Mouse (Mus musculus) lung, postnatal 10 days (tissue): Measurements from ENCODE around the gene Adamts12.
A peak's percentile ranks its signal among the peaks of the same experiment; 100 is the strongest.

ENCODE experiments used
- DNase-seq: peaks from one replicate; pipeline ENCODE4 v3.0.0; 2021

The Adamts12 gene

DNA sequence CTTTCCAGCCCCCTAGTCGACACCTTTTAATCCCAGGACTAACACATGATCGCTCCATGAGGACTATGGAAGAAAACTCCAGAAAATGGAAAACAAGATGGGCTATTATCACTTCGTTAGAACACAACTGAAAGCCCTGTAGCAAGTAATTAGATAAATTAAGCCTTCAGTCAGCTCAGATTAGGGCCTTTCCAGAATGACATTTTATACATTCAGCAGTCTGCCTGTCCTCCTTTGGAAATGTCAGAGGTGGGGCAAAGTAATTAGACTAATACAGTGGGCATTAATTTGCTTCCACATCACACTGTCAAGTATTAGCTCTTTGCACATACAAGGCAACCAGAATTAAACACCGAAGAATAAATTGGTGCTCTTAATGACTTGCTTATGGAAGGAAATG is 233.4 kb downstream of the Adamts12 start:
- no peak for DNase-seq

DNA sequence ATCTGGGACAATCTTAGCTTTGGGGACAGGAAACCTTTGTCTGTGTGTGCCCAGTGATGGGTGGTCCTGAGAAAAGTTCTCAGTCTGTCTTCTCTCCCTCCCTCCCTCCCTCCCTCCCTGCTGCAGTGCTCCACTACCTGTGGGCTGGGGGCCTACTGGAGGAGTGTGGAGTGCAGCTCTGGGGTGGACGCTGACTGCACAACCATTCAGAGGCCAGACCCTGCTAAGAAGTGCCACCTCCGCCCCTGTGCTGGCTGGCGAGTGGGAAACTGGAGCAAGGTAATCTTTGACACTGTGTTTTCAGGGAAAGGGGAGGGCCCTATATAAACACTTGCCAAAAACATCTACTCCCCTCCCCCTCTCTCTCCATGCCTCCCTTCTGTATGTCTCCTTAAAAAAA is 252.5 kb downstream of the Adamts12 start:
- no peak for DNase-seq

DNA sequence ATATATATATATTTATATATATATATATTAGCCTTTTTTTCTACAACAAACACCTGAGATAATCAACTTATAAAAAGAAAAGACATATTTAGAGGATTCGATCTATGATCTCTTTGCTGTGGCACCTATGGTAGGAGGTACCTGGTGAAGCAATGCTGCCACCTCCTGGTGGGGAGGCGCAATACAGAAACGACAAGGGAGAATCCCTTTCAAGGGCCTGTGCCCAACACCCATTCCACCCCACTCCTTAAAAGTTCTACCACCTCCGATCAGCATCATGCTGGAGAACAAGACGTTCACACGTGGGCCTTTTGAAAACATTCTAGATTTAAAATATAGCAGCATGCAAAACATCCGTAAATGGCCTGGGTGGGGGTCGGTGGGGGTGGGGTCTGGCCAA is 255.9 kb downstream of the Adamts12 start:
- peak; percentile 65 for DNase-seq

DNA sequence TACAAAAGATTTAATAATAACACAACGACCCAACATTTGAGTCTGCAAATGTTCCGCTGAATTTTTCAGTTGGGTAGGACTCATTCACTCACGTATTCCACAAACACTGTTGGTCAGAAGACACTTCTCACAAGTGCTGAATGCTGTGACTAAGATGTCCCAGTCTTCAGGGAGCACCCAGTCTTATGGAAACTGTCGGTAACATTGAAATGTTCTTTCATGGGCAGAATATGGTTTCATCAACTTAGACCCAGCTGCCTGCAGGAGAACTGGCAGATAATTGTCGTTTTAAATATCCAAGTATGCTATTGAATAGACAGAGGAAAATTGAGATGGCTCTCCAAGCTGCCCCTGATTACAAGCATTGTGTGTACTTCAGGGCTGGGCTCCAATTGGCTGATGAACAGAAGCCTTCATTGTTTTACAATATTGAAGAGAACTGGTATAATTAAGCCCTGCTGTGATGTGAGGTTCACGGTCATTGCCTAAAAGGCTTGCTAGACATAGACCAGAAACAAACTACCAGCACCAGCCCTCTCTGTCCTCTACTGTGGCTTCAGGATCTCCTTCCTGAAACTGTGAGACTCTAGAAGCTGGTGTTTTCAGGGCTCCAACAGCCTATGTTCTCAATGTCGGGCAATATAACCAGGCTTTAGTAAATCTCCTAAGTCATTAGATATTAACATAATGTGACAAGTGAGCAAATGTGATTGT is 275.0 kb downstream of the Adamts12 start:
- DNase-seq, result no peak

DNA sequence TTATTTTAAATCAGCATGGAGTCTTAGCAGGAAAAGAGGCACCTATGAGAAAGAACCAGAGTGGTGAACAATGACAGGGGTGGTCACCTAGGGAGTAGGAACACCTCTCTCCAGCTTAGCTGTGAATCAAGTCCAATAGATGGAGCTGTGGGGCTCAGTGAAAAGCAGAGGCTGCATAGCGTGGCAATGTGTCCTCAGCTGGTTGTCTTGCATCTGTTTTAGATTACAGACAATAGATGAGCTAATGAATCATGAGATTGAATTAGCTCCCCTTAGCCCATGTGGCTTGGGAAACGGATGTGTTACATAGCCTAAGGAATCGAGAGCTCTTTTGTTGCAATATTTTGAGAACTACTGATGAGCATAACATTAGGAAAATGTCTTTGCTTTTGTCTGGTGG is 291.3 kb downstream of the Adamts12 start:
- DNase-seq, result no peak

DNA sequence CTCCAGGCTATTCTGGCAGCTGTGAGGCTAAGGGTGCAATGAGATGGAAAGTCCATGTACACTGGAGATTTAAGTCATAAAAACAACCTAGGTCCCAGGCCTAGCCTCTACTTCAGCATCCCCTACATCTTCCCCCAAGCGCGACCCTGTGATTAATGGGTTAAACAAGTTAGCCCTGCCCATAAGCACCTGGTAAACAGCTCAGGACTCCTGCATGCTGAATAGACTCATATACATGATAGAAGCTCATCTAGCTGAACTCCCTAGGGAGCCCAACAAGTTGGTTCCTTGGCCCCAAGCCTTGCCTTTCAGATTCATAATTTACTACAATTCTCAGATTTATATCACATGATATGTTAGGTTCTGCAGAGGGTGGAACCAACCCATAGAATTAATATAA is 292.9 kb downstream of the Adamts12 start:
- no peak for DNase-seq

DNA sequence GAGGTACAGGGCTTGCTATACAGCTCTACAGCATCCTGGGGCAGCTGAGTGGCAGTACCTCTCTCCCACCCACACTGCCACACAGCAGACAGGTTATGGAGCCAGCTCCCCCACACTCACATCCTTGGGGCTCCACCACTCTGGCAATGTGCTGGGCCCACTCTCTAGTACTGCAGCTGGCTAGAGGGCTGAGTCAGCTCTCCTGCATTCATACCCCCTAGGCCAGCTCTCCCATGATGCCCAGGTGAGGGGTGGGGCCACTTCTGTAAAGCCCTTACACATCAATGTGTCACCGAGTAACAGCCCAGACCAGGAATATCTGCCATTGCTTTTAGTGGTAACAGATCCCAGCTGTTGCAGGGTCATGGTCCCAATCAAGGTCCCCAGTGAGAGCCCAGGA is 296.3 kb downstream of the Adamts12 start:
- no peak for DNase-seq

DNA sequence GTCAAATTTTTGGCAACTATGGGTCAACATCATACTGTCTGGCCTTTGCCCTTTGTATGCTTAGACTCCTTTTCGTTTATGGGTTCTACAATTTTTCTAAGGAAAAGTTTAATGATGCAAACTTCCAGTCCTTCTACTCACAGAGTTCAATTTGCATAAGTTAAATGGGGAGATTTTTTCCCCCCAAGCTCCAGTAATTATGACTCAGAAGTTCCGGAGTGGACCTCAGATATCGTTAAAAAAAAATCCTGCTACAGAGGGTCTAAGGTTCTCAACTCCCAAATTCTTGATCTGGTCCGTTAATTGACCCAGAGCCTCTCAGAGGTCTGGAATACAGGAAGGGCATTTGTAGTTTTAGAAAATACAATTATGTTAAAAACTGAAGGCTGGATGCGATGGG is 297.2 kb downstream of the Adamts12 start:
- no peak for DNase-seq

DNA sequence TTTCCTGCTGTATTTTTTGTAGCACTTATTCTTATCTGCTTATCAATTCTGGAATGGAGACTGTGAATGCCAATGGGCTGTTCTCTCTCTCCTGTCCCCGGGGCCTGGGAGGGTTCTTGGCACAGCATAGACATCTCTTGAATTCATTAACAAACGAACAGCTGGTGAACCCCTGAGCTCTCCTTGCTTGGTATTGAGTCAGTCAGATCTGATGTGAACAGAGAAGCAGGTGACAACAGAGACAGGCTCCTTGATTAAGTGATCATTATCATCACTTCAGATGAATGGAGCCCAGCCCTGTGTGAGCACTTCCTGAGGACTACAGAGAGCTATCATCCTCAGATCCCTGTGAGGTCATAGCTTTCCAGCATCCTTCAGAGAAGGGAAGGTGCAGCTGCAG is 299.5 kb downstream of the Adamts12 start:
- DNase-seq, result no peak

DNA sequence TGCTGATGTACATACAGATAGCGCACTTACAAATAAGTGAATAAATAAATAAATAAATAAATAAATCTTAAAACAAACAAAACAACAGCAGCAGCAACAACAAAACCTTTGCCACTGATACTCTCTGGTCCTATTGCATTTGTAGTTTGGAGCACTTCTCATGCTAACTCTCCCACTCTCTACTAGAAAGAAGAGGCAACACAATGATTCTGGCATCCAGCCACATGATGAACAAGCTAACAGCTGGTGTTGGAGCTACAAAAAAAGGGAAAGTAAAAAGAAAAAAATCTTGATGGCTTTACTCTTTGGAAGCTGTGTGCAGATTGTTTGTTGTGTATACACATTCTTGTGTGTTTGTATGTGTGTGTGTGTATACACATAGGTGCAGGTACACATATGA is 300.2 kb downstream of the Adamts12 start:
- peak; percentile 38 for DNase-seq

DNA sequence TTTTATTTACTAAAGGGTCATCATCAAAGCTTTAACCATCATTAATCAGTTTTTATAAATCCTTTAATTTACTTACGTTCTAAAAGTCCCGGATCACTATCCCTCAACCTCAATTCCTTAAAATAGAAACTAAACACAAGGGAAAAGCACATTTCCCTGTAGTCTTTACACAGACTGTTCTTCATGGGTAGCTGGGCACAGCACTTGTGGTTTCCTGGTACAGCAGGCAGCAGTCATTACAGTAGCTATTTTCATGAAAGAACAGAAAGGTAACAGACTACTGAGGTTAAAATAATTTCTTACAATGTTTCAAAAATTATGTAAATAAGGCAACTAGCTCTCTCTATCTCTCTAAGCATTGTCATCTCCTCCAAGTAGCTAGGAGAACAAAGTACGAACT is 305.0 kb downstream of the Adamts12 start:
- DNase-seq, result no peak

DNA sequence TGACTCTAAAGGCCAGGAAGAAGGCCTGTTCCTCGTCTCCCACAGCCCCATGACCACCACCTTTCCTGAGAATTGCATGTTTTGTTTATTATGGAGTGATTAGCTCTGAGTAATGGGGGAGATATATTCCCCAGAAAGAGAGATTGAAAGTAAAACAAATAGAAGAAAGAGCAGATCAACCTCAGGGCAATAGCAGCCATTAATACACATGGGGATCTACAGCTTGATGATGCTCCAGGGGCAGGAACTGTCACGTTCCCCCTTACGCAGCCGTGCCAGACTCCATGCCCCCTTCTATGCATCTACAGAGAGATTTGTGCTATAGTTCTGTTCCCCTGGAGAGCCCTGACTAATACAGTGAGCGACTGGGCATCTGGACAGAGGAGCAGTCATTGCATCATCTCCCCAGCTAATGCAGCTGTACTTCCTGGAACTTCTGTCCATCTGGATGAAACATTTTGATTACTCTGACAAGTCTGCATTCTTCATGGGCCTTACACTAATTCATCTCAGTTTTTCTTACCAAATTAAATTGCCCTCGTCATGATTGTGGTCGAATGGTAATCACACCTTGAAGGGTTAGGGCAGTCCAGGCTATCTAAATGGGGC is 306.0 kb downstream of the Adamts12 start:
- DNase-seq, result no peak

DNA sequence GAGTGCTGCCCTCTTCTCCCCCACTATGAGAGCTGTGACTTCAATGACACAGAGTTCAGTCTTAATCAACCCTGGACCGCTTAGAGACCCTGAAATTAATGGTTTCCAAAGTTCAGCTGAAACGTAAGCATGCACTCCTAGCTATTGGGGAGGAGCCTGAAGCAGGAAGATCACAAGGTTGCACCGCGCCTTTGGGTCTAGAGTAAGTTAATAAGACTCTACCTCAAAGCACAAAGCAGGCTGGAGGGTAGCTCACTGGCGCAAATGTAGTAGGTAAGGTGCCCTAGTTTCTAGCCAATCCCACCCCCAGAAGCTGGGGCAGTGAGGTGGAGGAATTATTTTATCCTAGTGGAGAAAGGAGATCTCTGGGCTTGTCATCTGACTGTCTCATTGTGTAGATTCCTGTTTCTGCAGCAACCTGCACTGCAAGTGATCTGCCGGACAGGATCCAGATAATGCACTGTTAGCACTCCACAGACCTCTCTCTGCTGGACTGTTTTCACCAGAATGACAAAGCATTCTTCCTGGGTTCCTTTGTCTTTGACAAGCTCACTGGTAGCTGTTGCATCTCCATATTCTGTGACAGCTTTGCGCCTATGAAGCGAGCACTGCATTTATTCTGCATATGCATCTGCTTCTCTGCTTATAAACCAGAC is 315.0 kb downstream of the Adamts12 start:
- no peak for DNase-seq

DNA sequence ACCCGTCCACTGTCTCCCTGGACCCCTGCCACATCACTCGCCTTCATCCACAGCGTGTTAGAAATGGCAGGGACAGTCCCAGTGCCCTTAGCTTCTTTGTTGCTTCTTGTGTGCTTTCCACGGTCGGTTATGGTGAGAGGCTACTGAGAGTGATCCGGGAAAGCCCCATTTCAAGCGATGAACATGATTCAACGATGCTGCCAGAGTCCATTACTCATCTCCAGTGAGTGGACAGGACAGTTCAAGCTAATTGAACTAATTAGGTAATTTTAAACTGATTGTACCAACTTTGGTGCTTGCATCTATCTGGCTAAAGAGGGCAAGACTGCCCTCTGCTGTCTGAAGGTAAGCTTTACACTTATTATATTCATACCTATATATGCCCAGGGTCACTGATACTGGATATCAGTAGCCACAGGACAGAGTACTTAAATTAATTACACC is 315.5 kb downstream of the Adamts12 start:
- peak; percentile 23 for DNase-seq

DNA sequence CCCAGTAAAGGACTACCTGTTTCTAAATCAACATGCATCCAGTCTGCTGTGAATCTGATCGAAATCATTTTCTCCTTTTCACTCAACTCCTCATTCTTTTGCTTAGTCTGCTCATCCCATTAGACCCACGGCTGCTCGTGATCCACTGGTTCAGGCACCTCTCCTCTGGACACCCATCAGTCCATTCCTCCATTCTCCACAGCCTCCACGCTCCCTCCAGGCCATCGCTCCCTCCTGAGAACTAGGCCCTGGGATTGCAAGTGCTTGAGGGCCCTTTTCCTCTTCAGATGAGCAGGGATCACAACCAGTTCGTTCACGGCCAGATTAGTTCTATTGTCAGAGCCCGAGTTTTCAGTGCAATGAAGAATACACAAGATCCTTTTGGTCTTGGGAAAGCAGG is 316.0 kb downstream of the Adamts12 start:
- DNase-seq, result no peak

DNA sequence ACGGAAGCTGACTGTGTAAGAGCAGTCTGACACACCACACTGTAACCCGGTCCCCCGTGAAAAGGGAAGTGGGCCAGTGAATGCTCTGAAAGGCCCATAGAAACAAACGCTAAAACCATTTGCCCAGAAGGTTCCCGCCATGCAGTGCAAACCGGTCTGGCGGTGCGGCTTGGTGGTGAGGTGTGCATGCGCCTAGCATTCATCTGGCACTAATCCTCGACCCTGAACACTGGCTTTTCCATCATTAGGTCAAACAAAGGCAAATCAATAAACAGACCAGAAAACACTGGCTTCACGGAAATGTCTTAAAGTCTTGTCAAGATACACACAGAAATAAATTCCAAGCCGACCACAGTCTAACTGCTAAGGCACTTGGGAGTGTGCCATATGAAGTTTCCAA is 318.0 kb downstream of the Adamts12 start:
- DNase-seq, result no peak

DNA sequence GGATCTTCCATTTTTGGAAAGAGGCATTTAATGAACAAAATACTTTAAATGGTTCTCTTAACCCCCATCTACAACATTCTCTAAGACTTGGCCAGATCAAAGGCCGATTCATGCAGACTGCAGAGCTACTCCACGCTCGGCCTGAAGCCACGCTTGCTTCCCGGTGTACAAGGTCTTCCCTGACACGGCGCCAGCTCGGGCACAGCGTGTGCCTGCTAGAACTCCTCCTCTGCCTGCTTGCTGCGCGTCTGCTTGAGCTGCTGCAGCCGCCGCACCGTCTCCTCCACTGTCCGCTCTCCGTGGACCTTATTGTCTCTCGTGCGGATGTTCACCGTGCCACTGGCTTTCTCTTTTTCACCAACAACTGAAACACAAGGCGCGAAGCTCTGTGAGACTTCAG is 319.2 kb downstream of the Adamts12 start:
- DNase-seq, result no peak

DNA sequence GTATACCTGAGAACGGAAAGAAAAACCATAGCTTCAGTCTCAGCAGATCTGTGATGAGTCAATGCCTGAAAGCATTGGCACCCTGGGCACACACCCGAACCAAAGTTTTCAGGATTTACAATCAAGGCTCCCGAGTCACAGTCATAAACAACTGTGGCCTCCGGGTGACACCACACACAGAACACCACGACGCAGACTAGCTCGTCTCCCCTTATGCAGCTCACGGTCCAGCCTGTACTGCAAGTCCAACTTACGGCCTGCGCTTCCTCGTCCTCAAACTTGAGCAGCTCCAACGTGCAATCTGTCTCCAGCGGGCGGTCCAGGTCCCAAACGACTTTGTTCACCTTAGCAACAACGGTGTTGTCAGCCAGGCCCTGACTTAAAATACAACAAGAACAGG is 328.3 kb downstream of the Adamts12 start:
- DNase-seq, result no peak

DNA sequence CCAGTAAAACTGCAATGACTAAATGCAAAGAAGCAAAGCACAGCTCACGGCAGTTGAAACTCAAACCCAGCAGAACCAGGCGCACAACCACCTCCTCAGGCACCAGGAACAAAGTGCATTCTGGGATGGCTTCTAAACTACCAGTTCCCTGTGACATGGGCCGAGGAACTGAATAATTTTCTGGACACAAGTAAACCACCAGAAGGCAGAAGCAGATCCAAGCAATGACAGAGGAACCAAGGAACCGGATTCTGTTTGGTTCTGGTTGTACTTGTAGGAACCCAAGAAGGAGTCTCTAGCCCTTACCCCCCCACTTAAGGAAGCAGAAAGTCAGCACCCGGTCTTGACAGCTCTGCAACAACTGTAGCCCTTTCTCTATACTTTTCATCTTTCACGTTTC is 331.8 kb downstream of the Adamts12 start:
- DNase-seq, result no peak
